Mouse (Mus musculus): ENCODE measurements around the gene Tmtc2. TPM values are rescaled to one million over a fixed set of nuclear protein-coding genes. Genes with fewer than 3 reads are reported as not detected.

Tmtc2 gene
- polyA plus RNA-seq, 1 experiment, result not detected

DNA sequence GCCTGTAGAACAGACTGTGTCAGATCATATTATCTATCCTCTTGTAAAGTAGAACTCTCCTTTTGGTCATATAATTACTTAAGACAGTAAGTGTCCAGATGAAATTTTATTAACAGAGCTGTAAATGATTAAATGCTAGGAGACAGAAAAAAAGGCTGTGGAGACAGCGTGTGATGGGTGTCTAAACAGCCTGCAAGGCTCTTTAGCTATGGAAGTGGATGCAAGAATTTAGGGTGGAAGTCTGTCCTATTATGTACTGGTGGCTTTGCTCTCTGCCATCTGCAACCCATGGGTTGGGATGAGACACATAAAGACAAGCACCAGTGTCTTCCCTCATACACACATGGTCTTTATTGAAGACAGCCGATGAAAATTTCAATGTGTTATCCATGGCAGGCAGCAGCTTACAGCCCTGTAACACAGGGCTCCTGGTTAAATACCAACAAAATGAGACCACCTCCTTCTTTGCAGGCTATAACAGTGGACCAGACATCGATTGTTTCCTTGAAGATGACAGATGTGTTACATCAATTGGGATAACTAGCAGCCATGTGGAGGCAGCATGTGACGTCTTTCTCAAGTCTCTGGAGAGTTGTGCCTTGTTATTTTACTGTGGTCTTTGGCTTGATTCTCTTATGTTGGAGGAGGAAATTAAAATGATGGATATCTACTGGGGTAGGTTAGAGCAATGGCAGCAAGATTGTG lies 380.3 kb downstream of the Tmtc2 start:
- H3K27ac ChIP-seq (ENCODE audit: insufficient read depth, low read depth, low read length), result no peak overlapping the region
- 90% methylated on average over 4 of the region's 4 CpGs for WGBS
- no peaks in the 10 kb centered on the region for H3K4me1 ChIP-seq (ENCODE audit: control insufficient read depth, insufficient read depth, low read length)
- no peak for TF ChIP-seq CTCF (IDR thresholded peaks at IDR 0.05; ENCODE audit: insufficient read depth, low read depth, low read length)
- TF ChIP-seq POLR2A (IDR thresholded peaks at IDR 0.05; ENCODE audit: insufficient read depth, low read depth, low read length), result no peak
- H3K4me3 ChIP-seq (ENCODE audit: insufficient read depth, low read depth, low read length), result no peak overlapping the region

DNA sequence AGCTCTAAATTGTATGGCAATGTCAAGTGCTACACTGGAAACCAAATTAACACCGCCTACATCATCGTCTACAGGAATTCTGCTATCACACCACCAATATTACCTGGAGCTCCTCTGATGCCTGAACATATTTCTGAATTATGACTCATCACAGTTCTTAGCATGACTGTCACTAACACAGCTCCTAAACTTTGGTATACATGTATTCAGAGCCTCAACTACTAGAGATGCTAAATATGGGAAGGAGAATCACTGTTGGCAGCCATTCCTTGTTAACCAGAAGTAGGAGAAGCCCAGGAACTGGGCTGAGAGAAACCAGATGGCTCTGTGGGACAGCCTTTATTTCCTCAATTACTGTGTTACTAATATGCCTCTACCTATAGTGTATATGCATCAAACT lies 382.2 kb downstream of the Tmtc2 start:
- TF ChIP-seq POLR2A (IDR thresholded peaks at IDR 0.05; ENCODE audit: insufficient read depth, low read depth, low read length) (no peak), CTCF (IDR thresholded peaks at IDR 0.05; ENCODE audit: insufficient read depth, low read depth, low read length) (no peak)
- Histone ChIP-seq H3K4me3 (ENCODE audit: insufficient read depth, low read depth, low read length) (no peak overlapping the region), H3K27ac (ENCODE audit: insufficient read depth, low read depth, low read length) (no peak overlapping the region), H3K4me1 (ENCODE audit: control insufficient read depth, insufficient read depth, low read length) (no peaks in the 10 kb centered on the region)
- WGBS, result 88% methylated on average over 2 of the region's 2 CpGs

DNA sequence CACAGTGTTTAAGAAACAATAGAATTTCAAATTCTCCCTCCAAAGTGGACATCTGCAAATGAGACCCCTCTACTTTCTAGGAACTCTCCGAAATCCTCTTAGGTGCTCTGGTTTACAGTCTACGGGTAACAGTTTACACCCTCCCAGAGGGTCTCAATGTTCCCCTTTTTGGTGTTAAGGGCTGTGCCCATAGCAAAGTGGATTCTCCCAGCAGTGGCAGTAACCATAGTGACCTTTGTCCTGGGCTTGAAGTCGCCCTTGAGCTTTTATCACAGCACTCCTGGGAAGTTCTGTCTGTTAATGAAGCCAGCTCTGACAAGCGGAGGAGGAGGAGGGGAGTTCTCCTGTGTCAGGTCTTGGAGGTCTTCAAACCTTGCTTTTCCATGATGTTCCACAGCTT lies 384.5 kb downstream of the Tmtc2 start:
- no peaks in the 10 kb centered on the region for H3K4me1 ChIP-seq (ENCODE audit: control insufficient read depth, insufficient read depth, low read length)
- no peak for TF ChIP-seq CTCF (IDR thresholded peaks at IDR 0.05; ENCODE audit: insufficient read depth, low read depth, low read length)
- no peak for TF ChIP-seq POLR2A (IDR thresholded peaks at IDR 0.05; ENCODE audit: insufficient read depth, low read depth, low read length)
- H3K4me3 ChIP-seq (ENCODE audit: insufficient read depth, low read depth, low read length), result no peak overlapping the region
- no peak overlapping the region for H3K27ac ChIP-seq (ENCODE audit: insufficient read depth, low read depth, low read length)
- WGBS, result 80% methylated on average over 4 of the region's 4 CpGs

DNA sequence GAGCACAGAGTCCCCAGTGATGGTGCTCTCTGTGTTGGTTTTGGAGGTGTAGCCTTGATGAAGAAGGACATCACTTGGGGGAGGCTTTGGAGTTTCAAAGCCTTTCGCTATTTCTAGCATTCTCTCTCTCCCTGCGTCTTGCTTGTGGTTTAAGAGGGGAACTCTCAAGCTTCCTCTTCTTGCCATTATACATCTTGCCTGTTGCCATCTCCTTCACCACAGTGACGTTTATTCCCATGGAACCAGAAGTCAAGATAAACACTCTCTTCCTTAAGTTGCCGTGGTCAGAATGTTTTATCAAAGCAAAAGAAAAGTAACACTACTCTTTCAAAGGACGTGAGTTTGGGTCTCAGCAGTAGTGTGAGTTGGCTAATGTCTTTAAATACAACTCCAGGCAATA lies 387.6 kb downstream of the Tmtc2 start:
- Histone ChIP-seq H3K4me1 (ENCODE audit: control insufficient read depth, insufficient read depth, low read length) (no peaks in the 10 kb centered on the region), H3K27ac (ENCODE audit: insufficient read depth, low read depth, low read length) (no peak overlapping the region), H3K4me3 (ENCODE audit: insufficient read depth, low read depth, low read length) (no peak overlapping the region)
- 95% methylated on average over 5 of the region's 5 CpGs for WGBS
- TF ChIP-seq CTCF (IDR thresholded peaks at IDR 0.05; ENCODE audit: insufficient read depth, low read depth, low read length) (no peak), POLR2A (IDR thresholded peaks at IDR 0.05; ENCODE audit: insufficient read depth, low read depth, low read length) (no peak)

DNA sequence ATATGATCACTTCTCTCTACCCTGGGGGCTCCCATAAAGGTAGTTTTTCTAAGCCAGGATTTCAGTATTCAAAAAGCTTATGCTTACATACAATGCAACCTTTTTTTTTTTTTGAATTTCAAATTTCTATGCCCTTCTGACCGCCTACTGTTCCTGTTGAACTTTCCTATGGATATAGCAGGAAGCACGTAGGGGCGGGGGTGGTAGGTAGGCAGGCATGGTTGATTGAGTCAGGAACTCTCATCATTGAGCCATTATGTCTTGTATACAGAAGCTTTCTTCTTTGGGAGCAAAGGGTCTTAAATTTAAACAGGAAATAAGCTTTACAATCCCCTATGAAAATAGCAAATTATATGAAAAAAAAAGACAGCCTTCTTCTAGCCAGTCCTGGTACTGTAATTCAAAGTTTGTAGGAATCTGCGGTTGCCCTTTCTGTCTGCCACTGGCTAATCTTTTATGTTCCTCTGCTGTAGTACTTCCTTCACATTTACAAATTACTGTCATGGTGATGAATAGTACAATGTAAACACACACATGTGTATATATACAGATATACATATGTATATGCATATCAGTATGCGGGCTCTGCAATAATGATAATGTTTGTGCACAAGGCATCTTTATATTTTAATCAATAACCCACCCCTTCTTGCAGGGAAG lies 405.7 kb downstream of the Tmtc2 start:
- WGBS, result 83% methylated on average over 5 of the region's 5 CpGs
- H3K27ac ChIP-seq (ENCODE audit: insufficient read depth, low read depth, low read length), result no peak overlapping the region
- no peak overlapping the region for H3K4me3 ChIP-seq (ENCODE audit: insufficient read depth, low read depth, low read length)
- TF ChIP-seq CTCF (IDR thresholded peaks at IDR 0.05; ENCODE audit: insufficient read depth, low read depth, low read length) (no peak), POLR2A (IDR thresholded peaks at IDR 0.05; ENCODE audit: insufficient read depth, low read depth, low read length) (no peak)
- no peaks in the 10 kb centered on the region for H3K4me1 ChIP-seq (ENCODE audit: control insufficient read depth, insufficient read depth, low read length)

DNA sequence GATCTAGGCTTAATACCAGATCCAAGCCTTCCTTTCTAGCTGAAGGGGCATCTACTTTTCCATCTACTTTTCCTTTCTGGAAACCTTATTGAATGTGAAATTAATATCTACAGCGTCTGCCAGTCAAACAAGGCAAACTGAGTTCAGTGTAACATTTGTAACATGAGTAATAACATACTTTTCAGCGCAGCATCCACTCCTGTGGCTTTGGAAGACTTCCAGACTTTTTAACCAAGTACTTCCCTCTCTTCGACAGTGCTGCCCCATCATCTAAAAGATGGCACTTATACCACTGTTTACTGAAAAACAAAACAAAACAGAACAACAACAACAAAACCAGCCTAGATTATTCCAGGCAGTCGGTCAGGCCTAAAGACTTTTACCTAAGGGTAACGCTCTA lies 409.0 kb downstream of the Tmtc2 start:
- 84% methylated on average over 5 of the region's 5 CpGs for WGBS
- Histone ChIP-seq H3K4me1 (ENCODE audit: control insufficient read depth, insufficient read depth, low read length) (no peaks in the 10 kb centered on the region), H3K27ac (ENCODE audit: insufficient read depth, low read depth, low read length) (no peak overlapping the region), H3K4me3 (ENCODE audit: insufficient read depth, low read depth, low read length) (no peak overlapping the region)
- no peak for TF ChIP-seq CTCF (IDR thresholded peaks at IDR 0.05; ENCODE audit: insufficient read depth, low read depth, low read length)
- no peak for TF ChIP-seq POLR2A (IDR thresholded peaks at IDR 0.05; ENCODE audit: insufficient read depth, low read depth, low read length)

DNA sequence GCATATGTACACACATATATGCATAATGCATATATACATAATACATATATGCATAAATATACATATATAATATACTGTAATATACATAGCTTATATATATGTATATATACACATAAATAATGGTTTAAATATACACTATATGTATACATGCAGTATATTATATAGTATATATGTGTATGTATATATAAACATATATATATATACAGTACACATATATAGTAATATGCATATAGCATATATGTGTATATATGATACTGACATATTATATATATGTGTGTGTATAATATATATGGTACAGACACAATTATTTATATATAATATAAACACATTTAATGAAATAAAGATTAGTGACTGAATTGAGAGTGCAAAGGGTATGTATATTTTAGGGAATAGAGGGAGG lies 420.5 kb downstream of the Tmtc2 start:
- TF ChIP-seq POLR2A (IDR thresholded peaks at IDR 0.05; ENCODE audit: insufficient read depth, low read depth, low read length) (no peak), CTCF (IDR thresholded peaks at IDR 0.05; ENCODE audit: insufficient read depth, low read depth, low read length) (no peak)
- H3K27ac ChIP-seq (ENCODE audit: insufficient read depth, low read depth, low read length), result no peak overlapping the region
- no peak overlapping the region for H3K4me3 ChIP-seq (ENCODE audit: insufficient read depth, low read depth, low read length)
- H3K4me1 ChIP-seq (ENCODE audit: control insufficient read depth, insufficient read depth, low read length), result no peaks in the 10 kb centered on the region

DNA sequence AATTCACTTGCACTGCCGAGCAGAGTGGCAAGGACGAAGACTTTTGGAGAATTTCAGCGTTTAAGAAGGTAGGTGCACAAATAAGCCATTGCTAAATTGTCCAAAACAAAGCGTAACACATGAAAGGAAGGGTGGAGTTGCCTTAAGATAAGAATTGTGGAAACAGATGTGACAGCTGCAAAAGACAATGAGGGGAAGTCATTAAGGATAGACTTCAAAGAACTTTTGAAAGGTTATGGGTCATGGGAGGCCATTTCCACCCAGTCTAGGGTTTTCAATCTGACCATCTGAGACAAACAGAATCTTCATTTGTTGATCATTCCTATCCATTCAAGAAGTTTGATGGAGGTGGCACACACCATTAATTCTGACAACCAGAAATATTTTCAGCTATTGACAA lies 429.9 kb downstream of the Tmtc2 start:
- TF ChIP-seq CTCF (IDR thresholded peaks at IDR 0.05; ENCODE audit: insufficient read depth, low read depth, low read length), result no peak
- TF ChIP-seq POLR2A (IDR thresholded peaks at IDR 0.05; ENCODE audit: insufficient read depth, low read depth, low read length), result no peak
- H3K4me3 ChIP-seq (ENCODE audit: insufficient read depth, low read depth, low read length), result no peak overlapping the region
- no peak overlapping the region for H3K27ac ChIP-seq (ENCODE audit: insufficient read depth, low read depth, low read length)
- WGBS, result 82% methylated on average over 4 of the region's 4 CpGs
- H3K4me1 ChIP-seq (ENCODE audit: control insufficient read depth, insufficient read depth, low read length), result no peaks in the 10 kb centered on the region

DNA sequence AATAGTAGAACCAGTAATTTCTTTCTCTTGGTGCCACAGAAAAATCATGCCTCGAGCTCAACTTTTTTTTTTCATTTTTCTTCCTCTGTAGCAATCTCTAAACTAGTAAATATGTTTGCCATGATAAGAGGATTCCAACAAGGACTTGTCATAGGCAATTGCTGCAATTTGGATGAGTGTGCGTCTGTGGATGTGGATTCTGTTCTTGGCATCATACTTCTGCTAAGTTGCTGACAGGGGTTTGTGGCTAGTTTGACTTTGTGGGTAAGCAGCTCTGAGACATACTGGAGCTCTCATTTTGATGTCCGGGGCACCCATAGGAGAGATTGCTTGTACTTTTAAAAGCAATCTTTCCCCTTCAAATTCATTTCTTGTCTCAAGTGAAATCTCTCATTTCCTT lies 432.1 kb downstream of the Tmtc2 start:
- Histone ChIP-seq H3K4me3 (ENCODE audit: insufficient read depth, low read depth, low read length) (no peak overlapping the region), H3K27ac (ENCODE audit: insufficient read depth, low read depth, low read length) (no peak overlapping the region), H3K4me1 (ENCODE audit: control insufficient read depth, insufficient read depth, low read length) (no peaks in the 10 kb centered on the region)
- TF ChIP-seq CTCF (IDR thresholded peaks at IDR 0.05; ENCODE audit: insufficient read depth, low read depth, low read length) (no peak), POLR2A (IDR thresholded peaks at IDR 0.05; ENCODE audit: insufficient read depth, low read depth, low read length) (no peak)
- WGBS, result 82% methylated on average over 3 of the region's 3 CpGs

Data from olfactory bulb, adult 2 months (tissue).